16 mouse cellular contexts compared by ENCODE assay signal in the genomic region with DNA sequence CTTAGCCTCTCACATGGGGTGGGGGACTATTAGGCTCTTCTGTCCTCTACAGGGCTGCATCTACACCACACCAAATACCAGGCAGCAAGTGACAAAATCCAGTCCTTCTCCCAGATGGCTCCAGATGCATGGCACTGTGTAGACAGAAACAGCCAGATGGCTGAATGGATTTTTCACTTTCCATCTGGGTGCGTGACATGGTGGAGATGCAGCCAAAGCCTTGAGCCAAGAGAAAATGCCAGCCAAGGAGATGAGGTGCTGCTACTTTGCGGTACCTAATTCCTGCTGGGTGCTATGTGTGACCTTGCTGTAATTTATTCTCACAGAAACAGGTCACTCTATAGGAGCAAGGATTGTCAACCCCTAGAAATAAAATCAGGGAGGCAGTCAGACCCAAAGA.
DNase-seq lines count a peak whose midpoint lies in the region; ATAC-seq lines count a peak whose summit lies in the region.
"Had no signal": no experiment of that assay in that cellular context is flagged by ENCODE, and none has a peak within 500 bp of the region (broad histone marks: within the 10 kb centered on the region; RNA-seq: fewer than 3 reads in every experiment).

No protein-coding gene starts in this region.

- no peaks in the 10 kb centered on the region for H3K9me3 ChIP-seq in hindbrain, embryonic 16.5 days (ENCODE audit: control insufficient read depth, low read length)
- no peaks in the 10 kb centered on the region for H3K9me3 ChIP-seq in hindbrain, embryonic 13.5 days
- H3K9me3 ChIP-seq in forebrain, embryonic 14.5 days (replicated peaks; ENCODE audit: control insufficient read depth, low read length): no peaks in the 10 kb centered on the region
- H3K9me3 ChIP-seq in limb, embryonic 10.5 days (replicated peaks): no peaks in the 10 kb centered on the region
- H3K9me3 ChIP-seq: embryonic facial prominence, embryonic 15.5 days; hindbrain, embryonic 15.5 days; liver, embryonic 12.5 days; lung, embryonic 15.5 days; midbrain, embryonic 13.5 days had no signal

- H3K4me3 ChIP-seq in hindbrain, embryonic 16.5 days (ENCODE audit: low read length): no peak overlapping the region
- no peak overlapping the region for H3K4me3 ChIP-seq in hindbrain, embryonic 13.5 days
- no peak overlapping the region for H3K4me3 ChIP-seq in forebrain, embryonic 14.5 days (ENCODE audit: low read depth, low read length)
- H3K4me3 ChIP-seq in limb, embryonic 10.5 days: no peak overlapping the region
- H3K4me3 ChIP-seq: embryonic facial prominence, embryonic 15.5 days; hindbrain, embryonic 15.5 days; liver, embryonic 12.5 days; lung, embryonic 15.5 days; midbrain, embryonic 13.5 days had no signal

- no peak overlapping the region for H3K27ac ChIP-seq in hindbrain, embryonic 16.5 days (ENCODE audit: low read depth, low read length)
- no peak overlapping the region for H3K27ac ChIP-seq in hindbrain, embryonic 13.5 days
- peak overlapping the region; percentile 29; the same call in 1 of the 2 replicates for H3K27ac ChIP-seq in forebrain, embryonic 14.5 days (ENCODE audit: low read depth, low read length)
- no peak overlapping the region for H3K27ac ChIP-seq in limb, embryonic 10.5 days
- H3K27ac ChIP-seq: embryonic facial prominence, embryonic 15.5 days; hindbrain, embryonic 15.5 days; liver, embryonic 12.5 days; lung, embryonic 15.5 days; midbrain, embryonic 13.5 days had no signal

- WGBS in hindbrain, embryonic 16.5 days: 80% methylated on average over 2 of the region's 2 CpGs
- 84% methylated on average over 2 of the region's 2 CpGs for WGBS in hindbrain, embryonic 13.5 days
- 57% methylated on average over 2 of the region's 2 CpGs for WGBS in forebrain, embryonic 14.5 days
- 89% methylated on average over 2 of the region's 2 CpGs for WGBS in limb, embryonic 10.5 days

- no peaks in the 10 kb centered on the region for H3K36me3 ChIP-seq in hindbrain, embryonic 16.5 days (ENCODE audit: control insufficient read depth, insufficient read depth, low read length)
- no peaks in the 10 kb centered on the region for H3K36me3 ChIP-seq in hindbrain, embryonic 13.5 days
- no peaks in the 10 kb centered on the region for H3K36me3 ChIP-seq in forebrain, embryonic 14.5 days (ENCODE audit: control insufficient read depth, insufficient read depth, low read length)
- H3K36me3 ChIP-seq in limb, embryonic 10.5 days: no peaks in the 10 kb centered on the region
- H3K36me3 ChIP-seq: embryonic facial prominence, embryonic 15.5 days; hindbrain, embryonic 15.5 days; liver, embryonic 12.5 days; lung, embryonic 15.5 days; midbrain, embryonic 13.5 days had no signal

- ATAC-seq in hindbrain, embryonic 16.5 days: peak; percentile 61
- no peak for ATAC-seq in hindbrain, embryonic 13.5 days (ENCODE audit: low FRiP score)
- ATAC-seq in forebrain, embryonic 14.5 days: peak; percentile 81
- ATAC-seq: liver, embryonic 12.5 days; midbrain, embryonic 13.5 days had no signal

- no peaks in the 10 kb centered on the region for H3K4me1 ChIP-seq in hindbrain, embryonic 16.5 days (ENCODE audit: control insufficient read depth, insufficient read depth, low read depth, low read length)
- no peaks in the 10 kb centered on the region for H3K4me1 ChIP-seq in hindbrain, embryonic 13.5 days (replicated peaks)
- peaks cover 10% of the 10 kb centered on the region for H3K4me1 ChIP-seq in forebrain, embryonic 14.5 days (ENCODE audit: control insufficient read depth, insufficient read depth, low read length)
- peaks cover 37% of the 10 kb centered on the region for H3K4me1 ChIP-seq in limb, embryonic 10.5 days
- H3K4me1 ChIP-seq: embryonic facial prominence, embryonic 15.5 days; hindbrain, embryonic 15.5 days; liver, embryonic 12.5 days; lung, embryonic 15.5 days had no signal

- no peak overlapping the region for H3K9ac ChIP-seq in hindbrain, embryonic 16.5 days (ENCODE audit: low read depth, low read length)
- no peak overlapping the region for H3K9ac ChIP-seq in hindbrain, embryonic 13.5 days
- no peak overlapping the region for H3K9ac ChIP-seq in forebrain, embryonic 14.5 days (ENCODE audit: low read length)
- H3K9ac ChIP-seq: embryonic facial prominence, embryonic 15.5 days; hindbrain, embryonic 15.5 days; liver, embryonic 12.5 days; lung, embryonic 15.5 days; midbrain, embryonic 13.5 days had no signal

- H3K4me2 ChIP-seq in hindbrain, embryonic 16.5 days (ENCODE audit: low read length): no peak overlapping the region
- H3K4me2 ChIP-seq in hindbrain, embryonic 13.5 days: no peak overlapping the region
- H3K4me2 ChIP-seq in forebrain, embryonic 14.5 days (ENCODE audit: low read length): no peak overlapping the region
- H3K4me2 ChIP-seq: embryonic facial prominence, embryonic 15.5 days; hindbrain, embryonic 15.5 days; liver, embryonic 12.5 days; lung, embryonic 15.5 days; midbrain, embryonic 13.5 days had no signal

- DNase-seq in cerebellum, postnatal 14 days: peak; percentile 47 to 65
- DNase-seq in cerebellum, adult 8-10 months: no peak
- DNase-seq in forebrain, embryonic 14.5 days (ENCODE audit: low spot score): peak; percentile 80
- DNase-seq in layer of hippocampus, adult 9-11 months: peak; percentile 61
- DNase-seq in adrenal gland, postnatal 4 days (ENCODE audit: low spot score in 2 of 2): no peak
- DNase-seq in limb, embryonic 10.5 days (ENCODE audit: low spot score): no peak
- DNase-seq: kidney, adult 18-20 months; kidney, postnatal 4 days; right cerebral cortex, postnatal 25 days had no signal

- H3K27me3 ChIP-seq in hindbrain, embryonic 16.5 days (replicated peaks; ENCODE audit: control insufficient read depth, insufficient read depth, low read length): no peaks in the 10 kb centered on the region
- H3K27me3 ChIP-seq in hindbrain, embryonic 13.5 days: no peaks in the 10 kb centered on the region
- H3K27me3 ChIP-seq in forebrain, embryonic 14.5 days (replicated peaks; ENCODE audit: control insufficient read depth, insufficient read depth, low read length): no peaks in the 10 kb centered on the region
- H3K27me3 ChIP-seq in limb, embryonic 10.5 days (ENCODE audit: low read depth, poor library complexity, severe bottlenecking): peaks cover 1% of the 10 kb centered on the region; the same call in 1 of the 2 replicates
- H3K27me3 ChIP-seq: embryonic facial prominence, embryonic 15.5 days; hindbrain, embryonic 15.5 days; liver, embryonic 12.5 days; lung, embryonic 15.5 days; midbrain, embryonic 13.5 days had no signal

Comparison
In these comparisons a context has a peak if more than half of its experiments do, and no peak if none do; other contexts are left out.
1. DNase-seq: peak in cerebellum, postnatal 14 days (2 of 2), forebrain, embryonic 14.5 days (single experiment) and layer of hippocampus, adult 9-11 months (single experiment); none in cerebellum, adult 8-10 months (single experiment), adrenal gland, postnatal 4 days (0 of 2) and limb, embryonic 10.5 days (single experiment).